Mouse (Mus musculus): Measurements from ENCODE around the gene Osbp. TPM values are rescaled to one million over a fixed set of nuclear protein-coding genes. Genes with fewer than 3 reads are reported as not detected.

The Osbp gene
- total RNA-seq, 2 experiments from 2014 or later: 71.0 to 74.0 TPM

- DNase-seq (ENCODE audit: low spot score in 2 of 2): peak; percentile 39 to 50
Measured at GRCm38 (mm10) chr19:12010281-12010771, 44.6 kb downstream of the Osbp start.

DNA sequence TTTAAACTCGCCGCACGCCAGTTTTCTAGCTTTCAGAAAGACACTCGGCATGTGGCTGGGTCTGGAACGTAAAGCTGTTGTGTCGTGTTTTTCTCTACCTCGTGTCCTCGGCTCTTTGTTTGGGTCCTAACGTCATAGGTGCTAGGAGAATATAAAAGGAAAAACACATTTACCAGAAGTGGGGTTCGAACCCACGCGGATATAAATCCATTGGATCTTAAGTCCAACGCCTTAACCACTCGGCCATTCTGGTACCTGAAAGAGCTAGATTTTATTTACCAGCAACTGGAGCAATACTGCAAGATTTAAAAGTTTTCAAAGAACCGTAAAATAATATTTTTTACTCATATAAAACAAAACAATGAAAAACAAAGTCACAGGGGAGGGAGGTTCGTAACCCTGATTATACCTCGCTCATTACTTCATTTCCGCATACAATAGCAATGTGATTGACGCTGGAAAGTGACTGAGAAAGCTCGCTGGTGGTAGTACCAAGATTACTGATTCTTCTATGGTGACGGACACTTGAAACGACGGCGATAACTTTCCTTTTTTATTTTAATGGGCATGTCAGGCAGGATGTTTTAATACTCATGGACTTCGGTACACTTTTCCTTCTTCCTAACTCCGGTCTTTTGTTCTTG lies 45.3 kb downstream of the Osbp start:
- peak in 1 of 2 experiments; percentile 33 for DNase-seq (ENCODE audit: low spot score in 2 of 2)

- DNase-seq (ENCODE audit: low spot score in 2 of 2): peak; percentile 72 to 82
Measured at GRCm38 (mm10) chr19:12011560-12012556, 46.1 kb downstream of the Osbp start.

DNA sequence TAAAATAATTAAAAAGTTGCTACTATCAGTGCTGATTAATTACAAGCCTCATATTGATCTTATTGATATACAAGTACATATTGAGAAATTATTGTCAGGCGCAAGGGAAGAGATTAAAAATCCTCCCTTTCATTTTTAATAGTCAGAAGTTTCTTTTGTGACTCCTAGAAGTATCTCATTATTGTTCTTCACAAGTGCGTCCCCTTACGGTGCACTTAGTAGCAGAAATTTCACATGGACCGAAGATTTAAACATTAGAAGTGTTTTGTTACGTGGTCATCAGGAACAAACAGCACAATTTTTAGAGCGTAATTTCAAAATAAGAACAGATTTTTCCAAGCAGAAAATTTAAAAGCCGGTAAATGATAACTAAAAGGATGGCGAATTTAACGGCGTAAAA lies 46.9 kb downstream of the Osbp start:
- no peak for DNase-seq (ENCODE audit: low spot score in 2 of 2)

- DNase-seq (ENCODE audit: low spot score in 2 of 2): peak; percentile 15 to 38
Measured at GRCm38 (mm10) chr19:12013228-12013627, 47.5 kb downstream of the Osbp start.

GRCm38 (mm10) chr19:12015708-12016107 lies 50.0 kb downstream of the Osbp start:
- DNase-seq (ENCODE audit: low spot score in 2 of 2): no peak

DNA sequence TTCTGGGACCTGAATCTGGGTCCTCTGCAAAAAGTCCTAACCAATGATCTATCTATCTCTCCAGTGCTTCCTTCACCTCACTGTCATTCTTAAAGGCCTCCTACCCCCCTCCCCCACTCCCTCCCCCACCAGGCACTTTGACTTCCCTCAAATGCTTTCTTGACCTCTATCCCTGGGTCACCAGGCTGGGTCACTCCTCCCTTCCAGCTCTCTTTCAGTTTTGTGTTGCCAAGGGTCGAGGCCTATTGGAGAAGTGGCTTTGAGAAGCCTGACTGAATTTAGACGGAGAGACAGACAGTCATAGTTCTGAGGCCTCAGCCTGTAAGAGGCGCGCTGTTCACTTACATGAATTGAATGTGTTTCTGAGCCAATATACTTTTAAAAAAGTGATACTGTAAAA lies 50.5 kb downstream of the Osbp start:
- DNase-seq (ENCODE audit: low spot score in 2 of 2): no peak

GRCm38 (mm10) chr19:12024149-12024548 lies 58.4 kb downstream of the Osbp start:
- no peak for DNase-seq (ENCODE audit: low spot score in 2 of 2)

DNA sequence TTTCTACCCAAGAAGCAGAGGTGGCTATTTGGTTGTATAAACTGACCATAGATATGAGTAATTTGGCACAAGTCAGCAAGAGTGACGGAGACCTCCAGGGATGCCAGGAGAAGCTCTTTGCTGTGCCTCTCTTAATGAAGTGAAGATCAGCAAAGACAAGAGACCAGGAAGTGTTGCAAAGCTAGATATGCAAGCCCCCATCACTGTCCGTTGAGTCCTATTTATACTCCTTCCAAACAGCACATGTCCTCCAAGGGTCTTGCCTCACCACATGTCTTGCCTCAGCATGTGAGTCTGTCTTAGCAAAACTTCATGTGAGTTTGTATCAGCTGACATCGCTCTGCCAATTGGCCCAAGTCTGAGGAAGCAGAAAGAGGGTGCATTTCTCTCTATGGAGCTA lies 59.6 kb downstream of the Osbp start:
- no peak for DNase-seq (ENCODE audit: low spot score in 2 of 2)

GRCm38 (mm10) chr19:12026606-12027005 lies 60.9 kb downstream of the Osbp start:
- no peak for DNase-seq (ENCODE audit: low spot score in 2 of 2)

- DNase-seq (ENCODE audit: low spot score in 2 of 2): no peak
Measured at GRCm38 (mm10) chr19:12037727-12038126, 72.0 kb downstream of the Osbp start.

GRCm38 (mm10) chr19:12041217-12041616 lies 75.5 kb downstream of the Osbp start, which contains the start of gene Olfr1423:
Olfr1423 (minus strand) TSS chr19:12041317.
- no peak for DNase-seq (ENCODE audit: low spot score in 2 of 2)

- DNase-seq (ENCODE audit: low spot score in 2 of 2): no peak
Measured at GRCm38 (mm10) chr19:12043163-12043562, 77.4 kb downstream of the Osbp start.

Small RNAs within 50 kb of the gene (microRNA-seq; reads per million reads assigned to microRNA genes)
- gene Mir6994: 2.9 reads per million, percentile 5 among the genes with 10 or more reads in this experiment

Other genes starting within 250 kb of the Osbp start
- gene Gif, start 218.4 kb upstream of the Osbp start, total RNA-seq (2021): not detected
- 10 to 100 TPM; 48.8 to 53.8 TPM for gene Mrpl16, start 195.6 kb upstream of the Osbp start, total RNA-seq (2021)
- gene Stx3, start 146.5 kb upstream of the Osbp start, total RNA-seq (2021): 10 to 100 TPM in 1 of 2 experiments, 1 to 10 TPM in 1; 7.9 to 12.2 TPM
- not detected for gene Olfr1417, start 126.7 kb upstream of the Osbp start, total RNA-seq (2021)
- not detected for gene Olfr1418, start 104.9 kb upstream of the Osbp start, total RNA-seq (2021)
- gene Olfr1419, start 90.8 kb upstream of the Osbp start, total RNA-seq (2021): not detected
- not detected for gene Olfr1420, start 79.4 kb upstream of the Osbp start, total RNA-seq (2021)
- gene Patl1, start 53.5 kb upstream of the Osbp start, total RNA-seq (2021): 10 to 100 TPM; 36.2 to 38.1 TPM
- not detected for gene Olfr1423, start 75.4 kb downstream of the Osbp start, total RNA-seq (2021)
- gene Olfr1424, start 96.7 kb downstream of the Osbp start, total RNA-seq (2021): not detected
- not detected for gene Olfr1425, start 111.8 kb downstream of the Osbp start, total RNA-seq (2021)
- gene Olfr1426, start 126.1 kb downstream of the Osbp start, total RNA-seq (2021): not detected
- not detected for gene Olfr1427, start 137.4 kb downstream of the Osbp start, total RNA-seq (2021)
- gene Olfr1428, start 150.0 kb downstream of the Osbp start, total RNA-seq (2021): not detected
- not detected for gene Olfr76, start 157.3 kb downstream of the Osbp start, total RNA-seq (2021)
- not detected for gene Olfr1555-ps1, start 204.2 kb downstream of the Osbp start, total RNA-seq (2021)
- gene Olfr1431, start 234.7 kb downstream of the Osbp start, total RNA-seq (2021): not detected

All from adrenal gland, postnatal 4 days (tissue).